Mouse (Mus musculus): Measurements from ENCODE around the gene Adgrf1.

DNA sequence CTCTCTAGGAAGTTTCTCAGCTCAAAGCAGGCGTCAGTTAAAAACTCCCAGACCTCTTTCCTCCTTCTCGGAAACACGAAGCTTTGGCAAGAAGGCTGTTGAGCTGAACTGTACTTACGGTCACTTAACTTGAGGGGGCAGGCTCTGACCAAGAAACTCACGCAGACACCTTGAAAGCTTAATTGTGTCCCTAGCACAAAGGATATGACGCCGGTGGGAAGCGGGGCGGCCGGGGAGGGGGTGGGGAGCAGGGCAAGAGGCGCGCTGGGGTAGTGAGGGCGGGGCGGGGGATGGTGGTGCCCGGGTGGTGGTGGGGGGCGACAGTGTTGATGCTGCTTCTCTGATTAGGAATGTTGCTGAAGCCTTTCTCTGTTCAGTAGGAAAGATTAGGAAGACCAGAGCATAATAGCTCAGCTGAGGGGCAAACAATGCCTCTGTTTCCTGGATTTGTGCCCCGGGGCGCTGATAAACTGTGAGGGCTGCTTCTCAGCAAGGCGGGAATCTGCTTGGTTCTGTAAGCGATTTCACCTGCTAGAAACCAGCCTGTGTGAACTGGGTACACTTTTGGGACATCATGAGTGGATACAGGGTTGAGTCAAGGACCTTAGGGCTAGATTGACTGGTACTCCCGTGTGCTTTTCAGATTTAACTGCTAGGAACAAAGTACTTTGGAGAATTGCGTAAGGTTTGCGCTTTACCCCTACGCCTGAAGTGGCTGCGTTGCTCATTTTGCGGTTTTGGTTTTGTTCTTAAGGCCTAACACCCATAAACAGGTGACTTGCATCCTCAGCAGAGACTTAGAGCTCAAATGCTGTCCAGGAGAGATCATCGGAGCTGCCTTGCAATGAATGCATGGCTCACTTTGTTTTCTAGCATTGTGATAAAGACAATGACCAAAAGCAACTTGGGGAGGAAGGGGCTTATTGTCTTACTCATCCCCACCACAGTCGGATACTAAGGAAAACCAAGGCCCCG, 56.9 kb downstream of the Adgrf1 start:
- TF ChIP-seq CTCF (IDR thresholded peaks at IDR 0.05; ENCODE audit: extremely low read depth, insufficient read length, insufficient replicate concordance, low read depth, low read length), result peak; percentile 43; the same call in 1 of the 2 replicates
- TF ChIP-seq POLR2A (IDR thresholded peaks at IDR 0.05; ENCODE audit: low read depth, low read length), result no peak
